Mouse (Mus musculus): ENCODE measurements at regions not wholly inside any gene's neighbourhood (a gene's known extent, or its start where the extent isn't known, plus 50 kb on each side); places are given as distances from the start of the nearest gene placed in this dataset.

GRCm38 (mm10) chr4:84101923-84102322, 573.2 kb downstream of the Bnc2 start:
- no peak for DNase-seq (ENCODE audit: low read depth, low spot score)

DNA sequence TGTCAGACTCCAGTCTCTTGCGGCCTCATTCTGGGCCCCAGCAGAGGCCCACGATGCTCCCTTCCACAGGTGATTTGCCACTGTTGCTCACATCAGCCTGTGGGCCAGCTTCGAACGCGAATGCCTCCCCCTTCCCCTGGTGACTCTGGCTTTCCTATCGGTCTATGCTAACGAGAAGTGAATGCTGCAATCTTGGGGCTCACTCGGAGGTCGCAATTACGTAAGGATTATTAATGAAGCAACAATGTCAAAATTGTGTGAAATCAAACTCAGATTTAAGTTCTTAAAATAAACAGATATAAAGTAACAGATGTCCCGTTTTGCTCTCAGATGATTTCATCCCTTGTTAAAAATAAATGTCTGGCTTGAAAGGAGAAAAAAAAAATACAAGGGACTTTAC, 572.3 kb downstream of the Bnc2 start:
- DNase-seq (ENCODE audit: low read depth, low spot score), result no peak

DNA sequence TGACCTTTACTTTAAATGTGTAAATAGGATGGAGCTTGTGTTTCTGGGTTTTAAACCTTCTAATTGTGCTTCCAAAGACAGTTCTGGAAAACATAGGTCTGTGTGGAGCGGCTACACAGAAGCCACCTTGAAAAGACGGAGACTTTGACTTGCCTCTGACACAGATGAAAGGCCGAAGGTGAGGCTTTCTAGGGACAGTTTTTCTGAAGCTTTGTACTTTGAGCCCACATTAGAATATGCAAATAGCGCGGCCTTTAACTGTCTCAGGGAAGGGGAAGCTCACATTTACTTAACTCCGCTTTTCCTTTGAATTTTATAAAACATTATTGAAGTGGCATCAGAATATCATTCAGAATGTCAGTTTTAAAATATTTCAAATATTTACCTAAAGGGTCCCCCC, 566.5 kb downstream of the Bnc2 start:
- no peak for DNase-seq (ENCODE audit: low read depth, low spot score)

DNA sequence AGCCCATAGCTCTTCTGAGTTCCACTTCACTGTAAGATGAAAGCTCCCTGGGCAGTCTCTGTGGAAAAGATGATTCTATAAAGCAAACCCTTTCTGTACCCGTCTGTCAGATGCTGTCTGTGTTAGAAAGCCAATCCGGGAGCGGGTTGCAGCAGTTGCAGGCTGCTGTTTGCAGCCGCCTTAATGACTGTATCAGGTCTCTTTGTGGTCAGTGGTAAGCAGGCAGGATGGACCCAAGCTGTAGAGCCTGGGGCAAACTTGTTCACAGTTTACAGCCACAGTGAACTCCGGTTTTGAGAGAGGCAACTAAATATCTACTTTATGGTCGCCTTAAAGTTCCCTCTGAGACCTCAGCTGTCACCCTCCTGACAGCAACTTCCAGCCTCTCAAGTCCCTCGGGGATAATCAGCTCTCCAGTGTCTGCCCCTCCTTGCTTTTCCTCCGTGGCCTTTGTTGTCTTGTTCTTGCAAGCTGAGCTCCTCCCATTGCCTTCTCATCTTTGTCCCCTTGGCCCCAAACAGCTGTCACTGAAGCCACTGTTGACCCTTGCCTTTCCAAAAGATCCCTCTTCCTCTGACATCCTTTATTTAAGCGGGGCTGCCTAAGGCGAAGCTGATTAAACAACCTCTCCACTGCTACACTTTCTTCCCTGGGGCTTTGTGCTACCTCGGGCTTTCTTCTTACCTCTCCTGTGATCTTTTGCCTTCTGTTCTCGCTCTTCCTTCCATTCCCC, 565.1 kb downstream of the Bnc2 start:
- DNase-seq (ENCODE audit: low read depth, low spot score), result no peak

GRCm38 (mm10) chr4:84114162-84115040, 560.7 kb downstream of the Bnc2 start:
- no peak for DNase-seq (ENCODE audit: low read depth, low spot score)

DNA sequence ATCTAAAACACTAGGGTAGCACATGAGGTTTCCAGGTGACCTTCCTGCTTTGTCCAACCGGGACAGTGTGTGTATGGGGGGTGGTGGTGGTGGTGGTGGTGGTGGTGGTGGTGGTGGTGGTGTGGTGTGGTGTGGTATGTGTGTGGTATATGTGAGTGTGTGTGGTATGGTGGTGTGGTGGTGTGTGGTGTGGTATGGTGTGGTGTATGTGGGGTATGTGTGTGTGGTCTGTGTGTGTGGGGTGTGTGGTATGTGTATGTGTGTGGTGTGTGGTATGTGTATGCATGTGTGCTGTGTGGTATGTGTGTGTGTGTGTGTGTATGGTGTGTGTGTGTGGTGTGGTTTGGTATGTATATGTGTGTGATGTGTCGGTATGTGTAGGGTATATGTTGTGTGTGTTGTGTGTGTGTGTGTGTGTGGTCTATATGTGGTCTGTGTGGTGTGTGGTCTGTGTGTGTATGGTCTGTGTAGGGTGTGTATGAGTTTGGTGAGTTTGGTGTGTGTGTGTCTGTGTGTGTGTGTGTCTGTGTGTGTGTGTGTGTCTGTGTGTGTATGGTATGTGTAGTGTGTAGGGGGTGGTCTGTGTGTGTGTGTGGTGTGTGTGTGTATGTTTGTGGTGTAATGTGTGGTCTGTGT, 556.7 kb downstream of the Bnc2 start:
- no peak for DNase-seq (ENCODE audit: low read depth, low spot score)

DNA sequence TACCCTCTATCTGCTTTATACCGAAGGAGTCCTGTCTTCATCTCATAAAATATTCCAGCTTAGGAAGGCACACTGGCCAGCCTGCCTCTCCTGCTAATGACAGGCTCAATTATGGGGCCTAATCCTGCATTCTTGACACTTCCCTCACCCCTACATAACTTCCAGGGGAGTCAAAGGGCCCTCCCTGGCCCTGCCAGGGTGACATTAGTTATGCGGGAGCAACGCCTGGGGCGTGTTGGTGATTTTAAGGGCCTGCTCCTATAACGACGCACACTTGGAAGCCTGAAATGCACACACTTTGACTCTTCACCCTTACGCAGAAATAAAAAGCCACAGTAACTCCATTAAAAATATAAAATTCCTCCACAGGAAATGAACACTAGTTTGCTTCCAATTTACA, 555.5 kb downstream of the Bnc2 start:
- no peak for DNase-seq (ENCODE audit: low read depth, low spot score)

GRCm38 (mm10) chr4:84120330-84120729, 554.7 kb downstream of the Bnc2 start:
- no peak for DNase-seq (ENCODE audit: low read depth, low spot score)

GRCm38 (mm10) chr4:84121442-84121841, 553.6 kb downstream of the Bnc2 start:
- DNase-seq (ENCODE audit: low read depth, low spot score), result no peak

- no peak for DNase-seq (ENCODE audit: low read depth, low spot score)
Observed at GRCm38 (mm10) chr4:84126400-84126799, 548.7 kb downstream of the Bnc2 start.

GRCm38 (mm10) chr4:84127380-84127779, 547.7 kb downstream of the Bnc2 start:
- no peak for DNase-seq (ENCODE audit: low read depth, low spot score)

- no peak for DNase-seq (ENCODE audit: low read depth, low spot score)
Observed at GRCm38 (mm10) chr4:84130840-84131547, 544.1 kb downstream of the Bnc2 start.

- no peak for DNase-seq (ENCODE audit: low read depth, low spot score)
Observed at GRCm38 (mm10) chr4:84135740-84136139, 539.3 kb downstream of the Bnc2 start.

GRCm38 (mm10) chr4:84137171-84137919, 537.7 kb downstream of the Bnc2 start:
- DNase-seq (ENCODE audit: low read depth, low spot score), result peak; percentile 37

DNA sequence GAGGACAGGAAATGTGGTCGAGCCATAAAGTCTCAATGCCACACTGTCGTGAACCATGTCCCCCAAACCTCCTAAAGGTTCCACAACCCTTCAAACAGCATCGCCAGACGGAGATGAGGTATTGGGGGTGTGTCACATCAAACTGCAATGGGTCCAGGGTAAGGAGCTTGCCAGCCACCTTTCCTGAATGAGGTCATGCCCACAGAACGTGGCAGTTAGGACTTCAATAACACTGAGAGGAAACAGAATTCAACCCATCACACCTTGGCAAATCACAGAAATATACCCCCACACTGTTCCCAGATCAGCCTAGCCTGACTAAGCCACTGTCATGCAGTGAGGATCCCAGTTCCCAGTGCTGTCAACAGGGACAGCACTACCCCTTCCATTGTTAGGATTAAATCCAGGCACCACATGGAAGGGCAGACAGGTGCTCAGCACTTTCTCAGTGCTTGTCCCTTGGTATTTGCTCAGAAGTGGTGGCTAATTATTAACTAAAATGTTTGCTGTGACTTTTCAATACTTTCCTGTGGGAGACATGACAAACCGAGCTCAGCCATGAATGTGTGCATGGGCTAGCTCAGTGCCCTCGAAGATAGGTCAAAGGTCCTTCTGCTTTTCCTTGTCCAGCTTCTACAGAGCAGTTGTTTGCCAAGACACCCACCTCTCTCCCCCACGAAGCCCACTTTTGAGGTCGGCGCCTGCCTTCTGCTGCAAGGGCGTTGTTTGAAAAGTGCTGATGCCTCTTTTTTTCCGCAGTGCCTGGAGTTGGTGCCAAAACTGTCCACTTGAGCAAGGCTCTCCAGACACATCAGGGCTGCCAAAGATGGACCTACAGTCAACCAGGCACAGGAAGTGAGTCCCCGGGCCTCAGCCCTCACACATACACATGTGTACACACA, 525.7 kb downstream of the Bnc2 start:
- DNase-seq (ENCODE audit: low read depth, low spot score), result no peak

GRCm38 (mm10) chr4:84150698-84151097, 524.4 kb downstream of the Bnc2 start:
- DNase-seq (ENCODE audit: low read depth, low spot score), result no peak

DNA sequence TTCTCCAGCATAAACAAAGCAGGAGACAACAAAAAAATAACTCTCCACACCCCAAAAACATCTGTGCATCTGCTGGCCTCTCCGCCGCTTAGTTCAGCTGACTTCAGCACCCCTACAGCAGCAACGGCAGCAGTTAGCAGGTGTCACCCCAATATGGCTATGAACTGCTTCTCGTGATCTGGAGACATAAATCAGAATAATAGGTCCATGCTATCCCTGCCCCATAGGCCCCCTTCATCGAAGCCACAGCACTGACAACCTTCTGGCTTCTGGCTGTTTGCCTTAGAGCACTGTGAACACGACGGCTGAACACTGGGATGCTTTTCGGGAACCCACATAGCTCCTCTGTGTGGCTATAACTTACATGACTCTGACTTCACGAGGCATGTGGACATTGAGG, 523.8 kb downstream of the Bnc2 start:
- no peak for DNase-seq (ENCODE audit: low read depth, low spot score)

GRCm38 (mm10) chr4:84151971-84152450, 523.1 kb downstream of the Bnc2 start:
- DNase-seq (ENCODE audit: low read depth, low spot score), result no peak

- DNase-seq (ENCODE audit: low read depth, low spot score), result no peak
Observed at GRCm38 (mm10) chr4:84153571-84153970, 521.5 kb downstream of the Bnc2 start.

Measured in embryo, embryonic 11.5 days (tissue).